Mouse (Mus musculus): ENCODE data around the gene Glyctk.

DNA sequence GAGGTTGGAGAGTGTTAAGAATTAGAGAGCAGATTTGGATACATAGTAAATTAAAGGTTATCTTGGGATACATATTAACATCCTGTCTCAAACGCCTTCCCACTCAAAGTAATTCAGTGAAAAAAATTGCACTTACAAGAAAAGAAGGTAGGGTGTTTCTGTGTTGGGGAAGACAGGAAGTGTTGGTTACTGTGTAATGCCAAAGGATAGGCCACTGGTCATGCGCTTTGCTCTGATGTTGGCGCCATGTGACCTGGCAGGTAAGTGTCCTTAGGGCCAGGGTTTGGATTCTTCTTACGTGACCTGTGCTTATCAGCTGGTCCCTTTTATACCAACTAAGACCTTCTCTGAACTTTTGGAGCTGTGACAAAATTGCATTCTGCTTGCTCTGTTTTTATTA is 24.2 kb upstream of the Glyctk start:
- TF ChIP-seq CTCF (IDR thresholded peaks at IDR 0.05; ENCODE audit: low read depth, low read length) (no peak), TAL1 (conservative IDR thresholded peaks at IDR 0.05; ENCODE audit: low read depth, low read length) (no peak), GATA1 (IDR thresholded peaks at IDR 0.05; ENCODE audit: borderline replicate concordance, low read length) (no peak), GATA2 (IDR thresholded peaks at IDR 0.05; ENCODE audit: borderline replicate concordance, low read depth, low read length) (no peak)
